Mouse (Mus musculus): Measurements from ENCODE around the gene Phgr1.

The Phgr1 gene

GRCm38 (mm10) chr2:118772158-118772874, at the start of gene Phgr1:
Phgr1 (plus strand) TSS chr2:118772769.
- TF ChIP-seq NANOG (IDR thresholded peaks at IDR 0.05; ENCODE audit: borderline replicate concordance, low read length) (no peak), POU5F1 (IDR thresholded peaks at IDR 0.05; ENCODE audit: borderline replicate concordance, low read length) (no peak), CTCF (conservative IDR thresholded peaks at IDR 0.05; ENCODE audit: low read length) (no peak)
- H3K36me3 ChIP-seq (ENCODE audit: insufficient read depth, low read length): no peaks in the 10 kb centered on the region
- H3K9me3 ChIP-seq (ENCODE audit: low read length): no peaks in the 10 kb centered on the region
- H3K27me3 ChIP-seq (ENCODE audit: insufficient read depth, low read length): peaks cover 39% of the 10 kb centered on the region
- H3K4me1 ChIP-seq (replicated peaks; ENCODE audit: low read depth, low read length): peaks cover 7% of the 10 kb centered on the region; the same call in 1 of the 2 replicates
- H3K4me3 ChIP-seq (replicated peaks; ENCODE audit: low read length): no peak within 1 kb of the TSS

GRCm38 (mm10) chr2:118723693-118724486, 48.7 kb upstream of the Phgr1 start:
- H3K4me1 ChIP-seq (replicated peaks; ENCODE audit: low read depth, low read length): peaks cover 11% of the 10 kb centered on the region
- H3K9me3 ChIP-seq (ENCODE audit: low read length): no peaks in the 10 kb centered on the region
- H3K27me3 ChIP-seq (ENCODE audit: insufficient read depth, low read length): peaks cover 85% of the 10 kb centered on the region
- H3K36me3 ChIP-seq (ENCODE audit: insufficient read depth, low read length): no peaks in the 10 kb centered on the region
- H3K4me3 ChIP-seq (replicated peaks; ENCODE audit: low read length): no peak overlapping the region
- TF ChIP-seq CTCF (conservative IDR thresholded peaks at IDR 0.05; ENCODE audit: low read length) (no peak), POU5F1 (IDR thresholded peaks at IDR 0.05; ENCODE audit: borderline replicate concordance, low read length) (no peak), NANOG (IDR thresholded peaks at IDR 0.05; ENCODE audit: borderline replicate concordance, low read length) (no peak)

- Histone ChIP-seq H3K27me3 (ENCODE audit: insufficient read depth, low read length) (peaks cover 83% of the 10 kb centered on the region), H3K9me3 (ENCODE audit: low read length) (no peaks in the 10 kb centered on the region), H3K4me1 (replicated peaks; ENCODE audit: low read depth, low read length) (peaks cover 16% of the 10 kb centered on the region), H3K4me3 (replicated peaks; ENCODE audit: low read length) (no peak overlapping the region), H3K36me3 (ENCODE audit: insufficient read depth, low read length) (no peaks in the 10 kb centered on the region)
- no peak for TF ChIP-seq CTCF (conservative IDR thresholded peaks at IDR 0.05; ENCODE audit: low read length)
- TF ChIP-seq NANOG (IDR thresholded peaks at IDR 0.05; ENCODE audit: borderline replicate concordance, low read length): no peak
Measured at GRCm38 (mm10) chr2:118725511-118725910, 47.1 kb upstream of the Phgr1 start.

GRCm38 (mm10) chr2:118726873-118727272, 45.7 kb upstream of the Phgr1 start:
- Histone ChIP-seq H3K9me3 (ENCODE audit: low read length) (no peaks in the 10 kb centered on the region), H3K4me1 (replicated peaks; ENCODE audit: low read depth, low read length) (peaks cover 16% of the 10 kb centered on the region), H3K4me3 (replicated peaks; ENCODE audit: low read length) (no peak overlapping the region), H3K36me3 (ENCODE audit: insufficient read depth, low read length) (no peaks in the 10 kb centered on the region), H3K27me3 (ENCODE audit: insufficient read depth, low read length) (peaks cover 89% of the 10 kb centered on the region)
- TF ChIP-seq POU5F1 (IDR thresholded peaks at IDR 0.05; ENCODE audit: borderline replicate concordance, low read length): no peak
- no peak for TF ChIP-seq NANOG (IDR thresholded peaks at IDR 0.05; ENCODE audit: borderline replicate concordance, low read length)
- TF ChIP-seq CTCF (conservative IDR thresholded peaks at IDR 0.05; ENCODE audit: low read length): no peak

- Histone ChIP-seq H3K36me3 (ENCODE audit: insufficient read depth, low read length) (no peaks in the 10 kb centered on the region), H3K4me3 (replicated peaks; ENCODE audit: low read length) (0 out of 2 replicates have a peak overlapping the region, but pooled peaks have one; percentile 26), H3K27me3 (ENCODE audit: insufficient read depth, low read length) (peaks cover 92% of the 10 kb centered on the region), H3K4me1 (replicated peaks; ENCODE audit: low read depth, low read length) (peaks cover 16% of the 10 kb centered on the region), H3K9me3 (ENCODE audit: low read length) (no peaks in the 10 kb centered on the region)
- TF ChIP-seq POU5F1 (IDR thresholded peaks at IDR 0.05; ENCODE audit: borderline replicate concordance, low read length) (no peak), NANOG (IDR thresholded peaks at IDR 0.05; ENCODE audit: borderline replicate concordance, low read length) (no peak), CTCF (conservative IDR thresholded peaks at IDR 0.05; ENCODE audit: low read length) (no peak)
Measured at GRCm38 (mm10) chr2:118727911-118728310, 44.7 kb upstream of the Phgr1 start.

- TF ChIP-seq POU5F1 (IDR thresholded peaks at IDR 0.05; ENCODE audit: borderline replicate concordance, low read length) (no peak), CTCF (conservative IDR thresholded peaks at IDR 0.05; ENCODE audit: low read length) (no peak), NANOG (IDR thresholded peaks at IDR 0.05; ENCODE audit: borderline replicate concordance, low read length) (no peak)
- peaks cover 16% of the 10 kb centered on the region for H3K4me1 ChIP-seq (replicated peaks; ENCODE audit: low read depth, low read length)
- H3K27me3 ChIP-seq (ENCODE audit: insufficient read depth, low read length): peaks cover 92% of the 10 kb centered on the region
- H3K36me3 ChIP-seq (ENCODE audit: insufficient read depth, low read length): no peaks in the 10 kb centered on the region
- peak within 1 kb of the TSS; percentile 26; the same call in 1 of the 2 replicates for H3K4me3 ChIP-seq (replicated peaks; ENCODE audit: low read length)
- no peaks in the 10 kb centered on the region for H3K9me3 ChIP-seq (ENCODE audit: low read length)
Measured at GRCm38 (mm10) chr2:118728337-118728736, 44.2 kb upstream of the Phgr1 start, which contains the start of gene Plcb2. Plcb2 (minus strand) TSS chr2:118728438.

- TF ChIP-seq NANOG (IDR thresholded peaks at IDR 0.05; ENCODE audit: borderline replicate concordance, low read length) (no peak), POU5F1 (IDR thresholded peaks at IDR 0.05; ENCODE audit: borderline replicate concordance, low read length) (no peak), CTCF (conservative IDR thresholded peaks at IDR 0.05; ENCODE audit: low read length) (no peak)
Measured at GRCm38 (mm10) chr2:118729194-118729593, 43.4 kb upstream of the Phgr1 start.

GRCm38 (mm10) chr2:118729816-118730621, 42.5 kb upstream of the Phgr1 start:
- no peak for TF ChIP-seq NANOG (IDR thresholded peaks at IDR 0.05; ENCODE audit: borderline replicate concordance, low read length)
- no peak for TF ChIP-seq CTCF (conservative IDR thresholded peaks at IDR 0.05; ENCODE audit: low read length)
- TF ChIP-seq POU5F1 (IDR thresholded peaks at IDR 0.05; ENCODE audit: borderline replicate concordance, low read length): no peak
- Histone ChIP-seq H3K9me3 (ENCODE audit: low read length) (no peaks in the 10 kb centered on the region), H3K4me3 (replicated peaks; ENCODE audit: low read length) (no peak overlapping the region)

More at GRCm38 (mm10) chr2:118729194-118729593, 43.4 kb upstream of the Phgr1 start:
- H3K4me3 ChIP-seq (replicated peaks; ENCODE audit: low read length): no peak overlapping the region
- peaks cover 91% of the 10 kb centered on the region for H3K27me3 ChIP-seq (ENCODE audit: insufficient read depth, low read length)
- peaks cover 16% of the 10 kb centered on the region for H3K4me1 ChIP-seq (replicated peaks; ENCODE audit: low read depth, low read length)
- H3K9me3 ChIP-seq (ENCODE audit: low read length): no peaks in the 10 kb centered on the region
- H3K36me3 ChIP-seq (ENCODE audit: insufficient read depth, low read length): no peaks in the 10 kb centered on the region

More at GRCm38 (mm10) chr2:118729816-118730621, 42.5 kb upstream of the Phgr1 start:
- Histone ChIP-seq H3K36me3 (ENCODE audit: insufficient read depth, low read length) (no peaks in the 10 kb centered on the region), H3K27me3 (ENCODE audit: insufficient read depth, low read length) (peaks cover 84% of the 10 kb centered on the region), H3K4me1 (replicated peaks; ENCODE audit: low read depth, low read length) (peaks cover 16% of the 10 kb centered on the region)
